Mouse (Mus musculus): ENCODE measurements around the gene Ing4.

Gene Ing4

DNA sequence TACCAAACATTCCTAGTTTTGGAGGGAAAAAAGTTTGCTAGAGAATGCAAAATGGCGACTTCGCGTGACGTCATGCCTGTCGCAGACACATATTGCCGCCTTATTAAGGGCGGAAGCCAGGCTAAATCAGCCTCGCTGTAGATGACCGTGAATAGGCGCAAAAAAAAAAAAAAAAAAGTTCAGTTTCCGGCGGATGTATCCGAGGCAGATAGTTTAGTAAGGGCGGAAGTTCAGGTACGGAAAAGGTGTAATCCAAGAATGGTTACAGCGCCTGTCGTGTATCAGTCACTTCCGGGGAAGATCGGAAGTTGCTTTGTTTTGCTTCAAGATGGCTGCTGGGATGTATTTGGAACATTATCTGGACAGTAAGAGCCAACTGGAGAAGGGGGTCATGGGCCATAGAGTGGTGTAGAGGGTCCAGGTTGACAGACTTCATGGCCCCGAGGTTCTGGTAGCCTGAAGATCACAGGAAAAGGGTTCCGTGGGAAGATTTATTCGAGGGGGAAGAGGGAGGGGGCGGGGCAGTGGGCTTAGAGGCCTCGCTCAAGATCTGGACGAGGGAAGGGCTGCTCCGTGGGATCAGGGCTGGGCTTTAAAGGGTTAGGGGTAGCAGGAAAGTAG, at the start of gene Ing4:
Gene Ing4, plus strand, starts transcription at position 228 of the 621 bp plus-strand sequence.
- DNase-seq (ENCODE audit: low spot score in 2 of 2), result peak; percentile 57 to 83

DNA sequence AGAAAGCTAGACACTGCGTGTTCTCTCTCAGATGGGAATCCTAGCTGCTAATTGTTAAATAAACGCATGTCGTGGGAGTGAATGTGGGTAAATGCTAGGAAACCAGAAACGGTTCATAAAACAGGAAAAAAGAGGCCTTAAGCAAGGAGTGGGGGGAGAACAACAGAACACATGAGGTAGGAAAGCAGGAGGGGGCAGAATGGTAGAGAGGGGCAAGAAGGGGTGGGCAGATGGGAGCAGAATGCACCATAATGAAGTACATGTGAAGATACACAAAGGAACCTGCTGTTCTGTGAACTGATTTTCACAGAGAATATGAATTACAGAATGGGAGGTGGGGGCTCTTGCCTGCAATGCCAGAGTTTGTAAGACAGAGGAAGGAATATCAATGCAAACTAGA, 47.3 kb upstream of the Ing4 start:
- DNase-seq (ENCODE audit: low spot score in 2 of 2), result no peak

DNA sequence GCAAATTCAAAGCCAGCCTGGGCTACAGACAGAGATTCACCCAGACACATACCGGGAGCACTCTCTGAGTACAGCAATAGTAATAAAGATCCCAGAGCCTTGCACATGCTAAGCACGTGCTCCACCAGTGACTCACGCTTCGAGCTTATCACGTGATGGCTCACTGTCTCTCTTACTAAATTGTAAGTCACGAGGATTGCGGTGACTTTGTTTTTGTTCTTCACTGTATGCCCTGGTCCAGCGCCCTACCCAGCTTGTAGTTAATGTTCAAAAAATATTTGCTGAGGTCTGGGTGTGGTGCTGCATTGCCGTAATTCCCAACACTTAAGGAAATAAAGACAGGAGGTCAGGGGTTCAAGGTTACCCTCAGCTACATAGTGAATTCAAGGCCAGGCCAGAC, 46.2 kb upstream of the Ing4 start:
- no peak for DNase-seq (ENCODE audit: low spot score in 2 of 2)

DNA sequence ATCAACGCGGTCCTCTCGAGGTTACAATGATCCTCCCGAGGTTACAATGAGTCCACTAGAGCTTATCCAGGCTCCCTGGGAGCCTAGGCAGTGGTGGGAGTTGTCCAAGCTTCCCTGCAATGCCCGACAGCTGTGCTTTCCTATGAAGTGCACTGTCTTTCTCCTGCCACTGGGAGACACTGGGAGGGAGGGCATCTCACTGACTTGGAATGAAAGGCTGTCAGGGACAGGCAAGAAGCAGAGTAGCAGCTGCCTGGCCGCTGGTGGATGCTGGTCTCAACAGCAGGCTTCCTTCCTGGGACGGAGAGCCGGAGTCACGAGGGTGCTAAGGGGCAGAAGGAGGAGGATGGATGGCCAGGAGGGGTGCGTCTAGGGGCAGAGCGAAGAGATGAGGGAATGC, 45.7 kb upstream of the Ing4 start:
- DNase-seq (ENCODE audit: low spot score in 2 of 2), result no peak

DNA sequence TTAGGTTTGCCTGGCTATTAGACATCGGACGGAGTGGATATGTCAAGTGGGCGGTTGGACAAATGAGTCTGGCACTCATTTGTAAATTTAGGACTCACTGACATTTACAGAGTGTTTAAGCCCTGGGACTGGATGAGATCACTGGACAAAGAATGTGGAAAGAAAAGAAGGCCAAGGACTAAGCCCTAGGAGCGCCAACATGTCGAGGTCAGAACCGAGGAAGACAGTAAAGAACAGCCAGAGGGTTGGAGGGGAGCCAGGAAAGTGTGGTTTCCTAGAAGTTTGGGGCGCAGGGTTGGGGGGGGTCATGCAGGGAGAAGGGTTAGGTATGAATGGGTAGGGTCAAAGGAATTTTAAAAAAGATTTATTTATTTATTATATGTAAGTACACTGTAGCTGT, 44.3 kb upstream of the Ing4 start:
- DNase-seq (ENCODE audit: low spot score in 2 of 2), result no peak

DNA sequence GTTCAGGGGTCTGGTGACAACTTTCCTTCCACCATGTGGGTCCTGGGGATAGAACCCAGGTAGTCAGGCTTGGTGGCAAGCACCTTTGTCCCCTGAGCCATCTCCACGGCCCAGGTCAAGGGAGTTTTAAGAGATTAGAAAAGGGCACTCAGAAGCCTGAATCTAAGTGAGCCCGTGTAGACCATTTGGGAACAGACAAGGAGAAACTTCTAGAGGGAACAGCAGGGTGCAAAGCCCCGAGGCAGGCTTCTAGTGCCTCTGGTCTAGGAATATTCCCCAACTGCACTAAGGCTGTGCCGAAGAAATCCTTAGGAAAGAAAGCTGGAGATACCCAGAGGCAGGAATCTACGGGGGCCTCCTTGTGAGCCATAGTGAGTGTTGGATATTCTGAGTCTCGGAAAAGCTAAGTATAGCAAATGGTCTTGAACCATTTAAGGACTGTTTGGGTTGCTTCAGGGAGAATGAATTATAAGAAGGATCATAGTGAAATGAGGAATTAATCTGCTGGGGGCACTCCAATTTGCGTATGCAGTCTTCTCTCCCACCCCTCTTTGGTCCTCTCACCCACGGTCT, 43.6 kb upstream of the Ing4 start:
- DNase-seq (ENCODE audit: low spot score in 2 of 2), result no peak

DNA sequence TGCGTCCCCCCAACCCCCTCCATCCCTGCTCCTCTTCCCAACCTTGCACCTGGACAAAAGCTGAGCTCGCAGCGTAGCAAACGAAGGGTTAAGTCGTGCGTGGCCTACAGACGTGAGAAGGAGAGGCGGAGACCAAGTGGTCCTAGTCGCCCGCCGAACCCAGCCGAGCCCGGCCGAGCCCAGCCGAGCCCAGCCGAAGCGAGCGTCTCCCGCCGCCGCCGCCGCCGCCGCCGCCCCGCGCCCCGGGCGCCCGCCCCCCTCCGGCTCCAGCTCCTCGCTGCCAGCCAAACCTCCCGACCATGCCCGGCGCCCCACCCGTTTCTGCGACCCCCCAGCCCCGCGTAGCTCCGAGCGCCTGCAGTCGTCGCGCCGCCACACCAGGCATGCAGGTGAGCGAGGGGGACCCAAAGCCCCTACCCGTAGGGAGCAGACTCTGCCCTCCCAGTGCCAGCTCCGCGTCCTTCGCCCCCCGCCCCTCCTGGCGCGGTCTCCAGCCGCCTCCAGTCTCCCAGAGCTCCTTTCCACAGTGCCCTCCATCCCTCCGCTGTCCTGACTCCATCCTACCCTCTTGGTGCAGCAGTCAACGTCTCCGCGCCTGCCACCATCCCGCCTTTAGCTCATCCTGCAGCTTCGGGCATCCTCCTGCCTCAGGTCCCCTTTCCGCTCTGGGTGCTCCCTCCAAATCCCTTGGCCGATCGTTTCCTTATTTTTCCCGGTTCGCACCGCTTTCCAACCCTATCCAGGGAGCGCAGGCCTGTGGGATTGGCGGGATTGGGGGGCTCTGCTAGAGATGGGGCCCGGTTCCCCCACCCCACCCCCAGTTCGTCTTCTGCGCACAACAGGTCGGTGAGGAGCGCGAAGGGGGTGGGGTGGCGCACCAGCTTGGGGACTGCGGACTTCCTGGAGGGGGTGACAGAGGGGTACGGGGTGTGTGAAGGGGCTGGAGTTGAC, 42.7 kb upstream of the Ing4 start, which contains the start of gene Pianp:
Gene Pianp, plus strand, starts transcription at position 144 of the 951 bp plus-strand sequence.
- peak; percentile 71 to 81 for DNase-seq (ENCODE audit: low spot score in 2 of 2)

DNA sequence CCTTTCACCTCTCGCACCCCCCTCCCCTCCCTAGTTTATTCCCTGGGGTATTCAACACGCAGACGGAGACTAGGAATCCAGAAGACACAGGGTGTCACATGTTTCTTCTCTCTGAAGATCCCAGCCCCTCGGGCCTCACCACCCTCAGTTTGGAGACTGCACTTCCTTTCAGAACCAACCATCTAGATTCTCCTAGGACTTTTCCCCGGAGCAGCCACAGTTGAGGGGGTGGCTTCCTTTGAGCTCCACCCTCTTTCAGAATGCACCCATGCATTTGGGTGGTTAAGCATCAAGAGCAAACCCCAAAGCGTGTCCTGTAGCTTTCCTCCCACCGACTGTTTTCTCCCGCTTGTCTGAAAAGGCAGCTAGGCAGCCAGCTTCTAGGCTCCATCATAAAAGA, 41.5 kb upstream of the Ing4 start:
- DNase-seq (ENCODE audit: low spot score in 2 of 2), result no peak

DNA sequence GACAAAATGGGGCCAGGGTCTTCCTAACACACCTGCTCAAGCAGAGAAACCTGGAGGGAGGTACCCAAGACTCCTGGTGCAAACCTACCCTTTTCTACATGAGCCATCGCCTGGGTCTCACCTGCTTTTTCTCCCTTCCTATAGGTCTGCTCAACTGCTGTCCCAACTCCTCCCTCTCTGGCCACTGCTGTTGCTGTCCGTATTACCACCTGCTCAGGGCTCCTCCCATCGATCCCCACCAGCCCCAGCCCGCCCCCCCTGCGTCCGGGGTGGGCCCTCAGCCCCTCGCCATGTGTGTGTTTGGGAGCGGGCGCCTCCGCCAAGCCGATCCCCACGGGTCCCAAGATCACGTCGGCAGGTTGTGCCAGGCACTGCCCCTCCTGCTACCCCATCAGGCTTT, 40.5 kb upstream of the Ing4 start:
- no peak for DNase-seq (ENCODE audit: low spot score in 2 of 2)

DNA sequence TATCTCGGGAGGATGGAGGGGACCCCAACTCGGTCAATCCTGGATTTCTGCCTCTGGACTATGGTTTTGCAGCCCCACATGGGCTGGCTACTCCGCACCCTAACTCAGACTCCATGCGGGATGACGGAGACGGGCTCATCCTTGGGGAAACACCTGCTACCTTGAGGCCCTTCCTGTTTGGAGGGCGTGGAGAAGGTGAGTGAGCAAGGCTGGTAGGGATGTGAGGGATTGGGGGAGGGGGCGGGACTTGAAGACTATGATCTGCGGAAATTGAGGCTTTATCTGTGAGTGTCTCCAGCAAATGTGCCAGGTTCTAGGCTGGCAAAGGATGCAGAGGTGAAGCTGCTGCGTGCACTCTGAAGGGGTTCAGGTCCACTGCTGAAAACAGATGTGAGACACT, 40.0 kb upstream of the Ing4 start:
- no peak for DNase-seq (ENCODE audit: low spot score in 2 of 2)

DNA sequence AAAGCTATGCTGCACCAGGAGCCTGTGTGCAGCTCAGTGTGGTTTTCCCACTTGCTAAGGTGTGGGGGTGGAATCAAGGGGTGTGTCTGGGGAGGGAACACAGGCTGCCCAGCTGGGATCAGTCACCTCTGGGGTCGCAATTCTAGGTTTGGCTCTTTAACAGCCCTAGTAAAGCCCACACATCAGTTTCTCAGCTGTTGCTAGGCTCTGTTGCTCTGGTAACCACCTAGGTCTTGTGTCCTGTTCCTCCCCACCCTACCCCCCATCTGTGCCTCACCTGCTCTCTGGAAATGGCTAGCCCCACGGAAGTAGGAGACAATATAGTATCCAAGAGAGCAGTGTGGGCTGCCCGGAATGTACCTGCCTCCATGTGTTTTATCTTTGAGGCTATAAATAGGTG, 35.9 kb upstream of the Ing4 start:
- no peak for DNase-seq (ENCODE audit: low spot score in 2 of 2)

DNA sequence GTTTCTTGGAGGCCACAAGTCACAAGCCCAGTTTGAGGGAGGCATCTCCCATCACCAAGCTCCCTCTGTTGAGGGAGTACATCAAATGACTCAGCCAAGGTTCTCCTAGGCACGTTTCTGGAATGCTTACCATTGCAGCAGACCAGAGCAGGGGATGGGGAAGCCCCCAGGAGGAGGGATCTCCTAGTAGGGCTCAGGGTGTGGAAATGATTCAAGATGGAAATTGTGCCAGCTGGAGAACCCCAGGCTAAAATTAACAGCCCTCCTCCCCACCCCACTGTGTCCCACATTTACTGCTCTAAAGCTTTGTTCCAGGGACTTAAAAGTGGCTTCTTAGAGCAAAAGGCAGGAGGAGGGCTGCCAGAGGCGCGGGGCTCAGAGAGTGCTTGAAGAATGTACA, 34.5 kb upstream of the Ing4 start:
- DNase-seq (ENCODE audit: low spot score in 2 of 2), result no peak

DNA sequence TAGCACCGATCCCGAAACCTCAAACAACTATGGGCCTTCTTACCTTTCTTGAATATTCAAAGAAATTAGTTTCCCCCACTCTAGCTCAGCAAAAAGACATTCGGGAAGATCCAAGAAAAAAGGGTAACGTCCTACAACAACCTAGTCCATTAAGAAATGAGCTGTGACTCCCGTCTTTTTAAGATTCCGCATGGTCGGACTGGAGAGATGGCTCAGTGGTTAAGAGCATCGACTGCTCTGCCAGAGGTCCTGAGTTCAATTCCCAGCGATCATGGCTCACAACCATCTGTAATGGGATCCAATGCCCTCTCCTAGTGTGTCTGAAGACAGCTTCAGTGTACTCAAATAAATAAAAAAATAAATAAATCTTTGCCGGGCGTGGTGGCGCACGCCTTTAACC, 31.5 kb upstream of the Ing4 start:
- DNase-seq (ENCODE audit: low spot score in 2 of 2), result no peak

DNA sequence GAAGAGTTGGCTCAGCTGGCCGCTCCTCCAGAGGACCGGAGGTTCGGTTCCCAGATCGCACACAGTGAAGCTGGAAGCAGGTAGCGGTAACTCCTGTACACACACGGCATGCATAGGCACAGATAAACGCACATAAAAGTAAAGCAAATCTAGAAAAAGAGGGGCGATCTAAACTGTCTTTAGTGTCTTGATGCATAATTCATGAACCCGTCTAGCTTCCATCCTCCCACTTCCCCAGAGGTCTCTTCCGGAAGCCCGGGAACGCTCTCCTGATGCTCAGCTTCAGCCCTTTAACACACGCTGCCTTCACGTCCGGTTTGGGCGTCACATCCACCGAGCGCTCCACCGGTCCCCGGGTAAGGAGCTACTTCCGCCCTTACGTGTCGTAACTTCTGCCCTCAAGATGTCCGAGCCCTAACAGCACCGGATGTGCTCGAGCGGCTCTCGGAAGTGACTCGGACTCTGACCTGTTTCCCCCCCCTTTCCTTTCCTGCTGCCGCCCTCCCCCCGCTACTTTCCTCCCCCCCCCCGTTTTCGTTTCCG, 30.9 kb upstream of the Ing4 start:
- DNase-seq (ENCODE audit: low spot score in 2 of 2), result peak; percentile 91 to 94

DNA sequence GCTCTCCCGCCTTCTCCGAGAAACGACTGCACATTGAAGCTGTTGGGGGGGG, 30.6 kb upstream of the Ing4 start, which contains the start of gene Zfp384:
Gene Zfp384, plus strand, starts transcription at position 17 of the 52 bp plus-strand sequence.
- DNase-seq (ENCODE audit: low spot score in 2 of 2), result no peak

DNA sequence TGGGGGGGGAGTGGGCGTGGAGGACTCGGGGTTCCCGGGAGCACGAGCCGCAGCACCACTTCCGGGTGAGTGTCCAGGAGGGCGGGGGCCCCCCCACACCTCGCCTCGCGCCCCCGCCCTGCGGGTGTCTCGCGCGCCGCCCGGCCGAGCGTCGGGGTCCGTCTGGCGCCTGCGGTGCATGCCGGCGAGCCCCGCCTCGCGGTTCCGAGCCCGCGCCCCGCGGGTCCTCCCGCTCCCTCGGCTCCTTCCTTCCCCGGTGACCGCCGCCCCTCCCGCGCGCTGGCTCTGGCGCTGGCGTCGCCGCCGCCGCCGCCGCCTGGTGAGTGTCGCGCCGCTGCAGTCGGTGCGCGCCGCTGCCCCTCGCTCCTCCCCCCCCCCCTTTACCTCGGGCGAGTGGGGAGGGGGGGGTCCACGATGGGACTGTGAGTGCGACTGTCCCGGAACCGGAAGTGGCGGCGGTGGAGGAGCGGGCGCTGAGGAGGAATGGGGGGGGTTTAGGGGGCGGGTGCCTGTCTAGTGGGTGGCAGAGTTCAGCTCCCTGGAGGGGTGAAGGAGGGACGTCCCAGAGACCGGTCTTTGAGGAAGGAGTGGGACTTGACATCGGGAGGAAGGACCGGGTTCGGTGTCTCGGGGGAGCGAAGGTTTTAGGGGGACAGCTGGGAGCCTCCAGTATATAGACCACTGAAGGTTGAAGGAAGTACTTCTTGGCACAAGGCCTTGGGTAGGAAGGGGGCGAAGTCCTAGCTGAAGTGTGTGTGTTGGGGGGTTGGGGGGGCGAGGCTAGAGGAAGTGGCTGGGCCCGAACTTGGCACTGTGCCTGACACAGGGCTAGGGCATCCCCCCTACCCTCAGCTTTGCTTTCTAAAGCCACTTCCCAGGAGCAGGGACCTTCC, 30.1 kb upstream of the Ing4 start:
- DNase-seq (ENCODE audit: low spot score in 2 of 2), result peak; percentile 51 to 77

DNA sequence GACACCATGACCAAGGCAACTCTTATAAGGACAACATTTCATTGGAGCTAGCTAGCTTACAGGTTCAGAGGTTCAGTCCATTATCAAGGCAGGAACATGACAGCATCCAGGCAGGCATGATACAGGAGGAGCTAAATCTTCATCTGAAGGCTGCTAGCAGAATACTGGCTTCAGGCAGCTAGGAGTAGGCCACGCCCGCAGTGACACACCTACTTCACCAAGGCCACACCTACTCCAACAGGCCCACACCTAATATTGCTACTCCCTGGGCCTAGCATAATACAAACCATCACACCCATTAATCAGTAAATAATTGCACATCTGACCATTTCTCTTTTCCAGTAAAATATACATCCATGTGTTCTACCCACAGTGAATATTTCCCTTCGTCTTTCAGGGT, 21.9 kb upstream of the Ing4 start:
- DNase-seq (ENCODE audit: low spot score in 2 of 2), result no peak

DNA sequence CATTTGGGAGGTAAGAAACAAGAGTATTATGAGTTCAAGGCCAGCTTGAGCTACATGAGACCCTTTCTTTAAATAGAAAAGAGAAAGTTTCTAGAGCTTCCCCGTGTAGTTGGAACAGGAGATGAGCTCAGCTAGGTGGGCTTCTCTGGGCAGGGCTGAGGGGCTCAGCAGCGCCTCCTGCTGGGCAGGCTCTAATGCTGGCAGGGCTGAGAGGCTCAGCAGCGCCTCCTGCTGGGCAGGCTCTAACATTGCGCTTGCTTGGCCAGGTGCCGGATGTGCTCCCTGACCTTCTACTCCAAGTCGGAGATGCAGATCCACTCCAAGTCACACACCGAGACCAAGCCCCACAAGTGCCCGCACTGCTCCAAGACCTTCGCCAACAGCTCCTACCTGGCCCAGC, 9.0 kb upstream of the Ing4 start:
- DNase-seq (ENCODE audit: low spot score in 2 of 2), result peak in 1 of 2 experiments; percentile 63

DNA sequence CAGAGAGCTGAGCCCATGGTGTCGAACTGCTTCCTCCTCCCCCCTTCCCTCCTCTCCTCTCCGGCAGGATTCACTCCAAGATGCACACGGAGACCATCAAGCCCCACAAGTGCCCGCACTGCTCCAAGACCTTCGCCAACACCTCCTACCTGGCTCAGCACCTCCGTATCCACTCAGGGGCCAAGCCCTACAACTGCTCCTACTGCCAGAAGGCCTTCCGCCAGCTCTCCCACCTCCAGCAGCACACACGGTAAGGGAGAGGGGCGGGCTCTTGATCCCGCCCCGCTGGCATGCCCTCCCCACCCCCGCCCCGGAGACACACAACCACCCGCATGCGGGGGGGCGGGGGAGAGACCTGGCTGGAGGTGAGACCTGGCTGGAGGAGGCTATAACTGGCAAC, 8.0 kb upstream of the Ing4 start:
- DNase-seq (ENCODE audit: low spot score in 2 of 2), result no peak

DNA sequence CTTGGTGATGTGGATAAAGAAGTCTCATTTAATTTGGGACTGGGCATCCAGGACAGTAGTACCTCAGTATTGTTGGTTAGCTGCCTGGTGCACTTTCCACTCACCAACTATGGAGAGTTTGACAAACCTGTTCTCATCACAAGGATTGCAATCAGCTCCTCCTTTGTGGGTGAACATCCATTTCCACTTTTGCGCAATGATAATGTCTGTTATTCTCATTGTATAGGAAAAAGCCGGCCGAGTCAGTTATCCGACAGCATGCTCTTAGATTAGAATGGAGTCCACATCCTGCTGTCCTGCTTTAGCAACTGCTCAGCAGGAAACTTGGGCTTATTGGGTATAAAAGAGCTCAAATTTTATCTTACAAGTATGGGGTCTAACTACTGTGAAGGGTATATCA, 894 bp upstream of the Ing4 start:
- no peak for DNase-seq (ENCODE audit: low spot score in 2 of 2)

DNA sequence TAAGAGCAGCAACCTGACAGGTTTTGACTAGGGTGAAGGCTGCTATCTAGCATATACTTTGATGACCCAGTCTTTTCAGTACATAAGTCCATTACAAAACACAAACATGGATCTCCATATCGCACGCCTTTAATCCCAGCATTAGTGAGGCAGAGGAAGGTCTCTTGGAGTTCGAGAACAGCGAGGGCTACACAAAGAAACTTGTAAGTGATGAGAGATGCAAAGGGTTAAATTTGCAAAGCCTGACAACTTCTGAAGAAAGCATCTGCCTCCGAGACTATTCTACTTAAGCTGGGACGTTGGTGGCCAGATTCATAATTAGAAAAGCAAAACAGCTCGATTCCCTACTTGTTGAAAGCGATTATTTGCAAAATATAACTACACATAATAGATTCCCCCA, 429 bp upstream of the Ing4 start:
- no peak for DNase-seq (ENCODE audit: low spot score in 2 of 2)

DNA sequence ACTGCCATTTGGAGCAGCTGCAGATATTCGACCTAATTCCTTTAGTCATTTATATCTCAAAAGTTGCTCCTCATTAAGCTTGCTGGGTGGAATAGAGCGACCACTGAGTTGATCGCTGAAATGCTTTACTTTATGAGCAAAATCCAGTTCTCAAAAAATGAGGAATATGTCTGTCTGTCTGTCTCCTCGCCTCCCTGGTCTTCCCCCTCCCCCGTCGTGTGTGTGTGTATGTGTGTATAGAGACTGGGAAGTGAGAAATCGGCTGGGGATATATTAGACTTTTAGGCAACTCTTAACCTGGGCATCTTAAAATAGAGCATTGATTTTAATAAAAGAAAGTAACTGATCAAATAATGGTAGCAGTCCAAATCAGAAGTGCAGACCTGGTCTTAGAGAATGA, 661 bp downstream of the Ing4 start:
- DNase-seq (ENCODE audit: low spot score in 2 of 2), result no peak
